Mouse (Mus musculus) testis, adult 2 months (tissue): ENCODE measurements at regions not wholly inside any gene's neighbourhood (a gene's known extent, or its start where the extent isn't known, plus 50 kb on each side); places are given as distances from the start of the nearest gene placed in this dataset.

Source experiments
- H3K27ac ChIP-seq: fragments of 200-500 bp; 2 replicates; pipeline ENCODE4 v1.5.1; 2012; ENCODE audit warnings: low read depth, low read length; ENCODE audit not compliant: control insufficient read depth, insufficient read depth
- H3K27me3 ChIP-seq: fragments of 200-500 bp; 2 replicates; pipeline ENCODE4 v1.6.1; 2012; ENCODE audit warnings: mild to moderate bottlenecking, low read length, moderate library complexity; ENCODE audit not compliant: control insufficient read depth, insufficient read depth
- H3K36me3 ChIP-seq: fragments of 200-500 bp; 2 replicates; pipeline ENCODE4 v1.6.1; 2012; ENCODE audit warnings: mild to moderate bottlenecking, low read length; ENCODE audit not compliant: control insufficient read depth, insufficient read depth
- H3K4me1 ChIP-seq: fragments of 200-500 bp; 2 replicates; pipeline ENCODE4 v1.6.1; 2012; ENCODE audit warnings: low read length; ENCODE audit not compliant: control insufficient read depth, insufficient read depth
- H3K4me3 ChIP-seq: fragments of 200-500 bp; 2 replicates; pipeline ENCODE4 v1.5.1; 2012; ENCODE audit warnings: low read depth, mild to moderate bottlenecking, low read length, moderate library complexity, mixed read lengths; ENCODE audit not compliant: control insufficient read depth
- CTCF ChIP-seq: fragments of 200-500 bp; IDR thresholded peaks from 2 replicates; pipeline ENCODE4 v1.5.1; 2012; ENCODE audit warnings: low read depth, mild to moderate bottlenecking, inconsistent platforms, low read length, moderate library complexity; ENCODE audit not compliant: control insufficient read depth, insufficient read depth, insufficient replicate concordance
- POLR2A ChIP-seq: fragments of 200-500 bp; IDR thresholded peaks from 2 replicates; pipeline ENCODE4 v1.6.1; 2012; ENCODE audit warnings: low read depth, mild to moderate bottlenecking, inconsistent platforms, low read length, moderate library complexity; ENCODE audit not compliant: control insufficient read depth

DNA sequence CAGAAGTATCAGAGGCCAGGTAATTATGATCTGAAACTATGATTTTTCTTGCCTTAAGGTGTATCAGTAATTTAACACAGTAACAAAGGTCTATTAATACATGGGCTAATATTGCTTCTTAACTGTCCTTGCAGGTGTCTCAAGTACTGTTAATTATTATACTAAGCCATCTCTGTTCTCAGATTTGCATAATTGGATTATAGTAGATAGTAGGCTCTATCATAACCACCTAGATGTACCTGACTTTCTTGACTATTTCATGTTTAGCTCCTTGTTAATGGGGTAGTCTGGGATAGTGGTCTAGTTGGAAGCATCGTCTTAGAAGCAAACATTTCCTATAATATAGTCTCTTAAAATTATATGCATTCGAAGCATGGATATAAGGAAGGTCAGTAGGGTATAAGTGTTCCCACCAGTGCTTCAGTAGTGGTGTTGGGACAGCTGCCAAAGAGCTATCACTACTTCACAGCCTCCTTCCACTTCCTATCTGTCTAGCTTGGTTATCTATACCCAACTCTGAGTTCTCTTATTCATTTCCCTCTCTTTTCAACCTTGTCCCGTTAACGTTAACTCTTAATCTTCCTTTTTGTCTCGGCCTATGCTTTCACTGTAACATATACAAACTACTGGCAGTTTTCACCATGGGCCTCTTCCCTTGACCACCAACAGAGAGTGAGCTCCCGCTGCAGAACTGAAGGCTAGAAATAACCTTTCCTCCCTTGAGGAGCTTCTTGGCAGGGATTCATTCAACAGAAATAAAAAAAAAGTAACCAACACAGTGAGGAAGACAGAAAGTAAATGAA lies 630.9 kb upstream of the Lcorl start:
- H3K27me3 ChIP-seq = no peaks in the 10 kb centered on the region
- TF ChIP-seq POLR2A (no peak), CTCF (no peak)
- no peaks in the 10 kb centered on the region for H3K36me3 ChIP-seq
- H3K27ac ChIP-seq = no peak overlapping the region
- no peaks in the 10 kb centered on the region for H3K4me1 ChIP-seq
- no peak overlapping the region for H3K4me3 ChIP-seq

DNA sequence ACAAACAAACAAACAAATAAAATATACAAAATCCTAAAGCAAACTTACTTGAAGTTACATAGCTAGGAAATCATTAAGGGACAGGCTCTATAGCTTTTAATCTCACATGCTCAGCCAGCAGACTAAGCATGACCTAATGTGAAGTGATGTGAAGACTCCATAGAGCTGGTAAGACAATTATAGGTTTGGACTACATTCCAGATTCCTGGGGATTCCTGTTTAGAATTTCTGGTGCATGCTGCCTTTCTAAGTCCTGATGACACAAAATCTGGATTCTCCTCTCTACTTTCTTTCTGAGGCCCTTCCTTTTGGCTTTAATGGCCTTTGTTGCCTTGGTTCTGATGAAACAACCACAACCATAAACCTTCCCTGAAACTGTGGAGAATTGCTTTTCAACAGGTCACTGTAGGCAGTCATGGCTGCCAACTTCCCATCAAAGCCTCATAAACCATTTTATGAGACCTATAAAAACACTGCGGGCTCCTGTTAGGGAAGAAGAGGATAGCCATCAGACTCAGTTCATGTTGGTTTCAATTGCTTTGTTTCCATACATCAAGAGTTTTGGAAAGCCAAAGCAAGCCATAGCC lies 629.4 kb upstream of the Lcorl start:
- no peak for TF ChIP-seq CTCF
- TF ChIP-seq POLR2A = no peak
- Histone ChIP-seq H3K27me3 (no peaks in the 10 kb centered on the region), H3K27ac (no peak overlapping the region), H3K4me1 (no peaks in the 10 kb centered on the region), H3K36me3 (no peaks in the 10 kb centered on the region), H3K4me3 (no peak overlapping the region)

DNA sequence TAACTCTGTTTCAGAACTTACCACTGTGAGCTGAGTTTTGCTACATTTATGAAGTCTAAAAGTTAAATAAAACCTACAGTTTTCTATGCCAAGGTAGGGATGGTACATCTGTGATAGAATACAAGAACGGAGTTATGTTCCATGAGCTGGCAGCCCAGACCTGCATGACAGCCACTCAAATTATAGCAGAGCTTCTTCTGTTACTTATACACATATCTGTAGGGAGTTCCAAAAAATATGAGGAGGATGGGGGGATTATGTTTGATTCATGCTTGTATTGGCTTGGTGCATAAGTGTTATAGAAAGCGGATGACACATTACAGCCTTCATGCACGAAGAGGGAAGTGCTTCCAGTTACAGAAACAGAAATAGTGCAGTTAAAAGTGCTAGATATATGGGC lies 598.9 kb upstream of the Lcorl start:
- no peaks in the 10 kb centered on the region for H3K4me1 ChIP-seq
- TF ChIP-seq POLR2A (no peak), CTCF (no peak)
- no peaks in the 10 kb centered on the region for H3K27me3 ChIP-seq
- H3K27ac ChIP-seq = no peak overlapping the region
- H3K36me3 ChIP-seq = no peaks in the 10 kb centered on the region
- no peak overlapping the region for H3K4me3 ChIP-seq

- no peak overlapping the region for H3K4me3 ChIP-seq
- H3K27ac ChIP-seq = no peak overlapping the region
- no peaks in the 10 kb centered on the region for H3K4me1 ChIP-seq
- H3K36me3 ChIP-seq = no peaks in the 10 kb centered on the region
- TF ChIP-seq POLR2A (no peak), CTCF (no peak)
- H3K27me3 ChIP-seq = no peaks in the 10 kb centered on the region
Observed at GRCm38 (mm10) chr5:46448274-46448673, 590.9 kb upstream of the Lcorl start.

- TF ChIP-seq POLR2A (no peak), CTCF (no peak)
- Histone ChIP-seq H3K27ac (no peak overlapping the region), H3K4me3 (no peak overlapping the region), H3K4me1 (no peaks in the 10 kb centered on the region), H3K36me3 (no peaks in the 10 kb centered on the region), H3K27me3 (no peaks in the 10 kb centered on the region)
Observed at GRCm38 (mm10) chr5:46445844-46446243, 588.4 kb upstream of the Lcorl start.

GRCm38 (mm10) chr5:46445122-46445521 lies 587.7 kb upstream of the Lcorl start:
- Histone ChIP-seq H3K27me3 (no peaks in the 10 kb centered on the region), H3K36me3 (no peaks in the 10 kb centered on the region), H3K27ac (no peak overlapping the region), H3K4me3 (no peak overlapping the region), H3K4me1 (no peaks in the 10 kb centered on the region)
- TF ChIP-seq CTCF = no peak
- TF ChIP-seq POLR2A = no peak

- TF ChIP-seq POLR2A (no peak), CTCF (no peak)
- Histone ChIP-seq H3K4me3 (no peak overlapping the region), H3K4me1 (no peaks in the 10 kb centered on the region), H3K27me3 (no peaks in the 10 kb centered on the region), H3K27ac (no peak overlapping the region), H3K36me3 (no peaks in the 10 kb centered on the region)
Observed at GRCm38 (mm10) chr5:46443805-46444340, 586.5 kb upstream of the Lcorl start.
